Mouse (Mus musculus) skeletal muscle tissue, adult 2 months (tissue): Measurements from ENCODE around the gene Evi5.

ENCODE experiments used
- DNase-seq: peaks from one replicate; pipeline ENCODE4 v3.0.0-alpha.2; 2012; ENCODE audit warnings: low read depth, low spot score

The Evi5 gene

GRCm38 (mm10) chr5:107873330-107873729, 1.6 kb downstream of the Evi5 start:
- DNase-seq: no peak

- no peak for DNase-seq
Measured at GRCm38 (mm10) chr5:107869701-107870100, 5.2 kb downstream of the Evi5 start.

GRCm38 (mm10) chr5:107868905-107869424, 5.9 kb downstream of the Evi5 start:
- peak; percentile 81 for DNase-seq

- DNase-seq: no peak
Measured at GRCm38 (mm10) chr5:107867970-107868904, 6.7 kb downstream of the Evi5 start.

- DNase-seq: peak; percentile 24
Measured at GRCm38 (mm10) chr5:107866127-107867126, 8.5 kb downstream of the Evi5 start.

GRCm38 (mm10) chr5:107863971-107864370, 10.9 kb downstream of the Evi5 start:
- no peak for DNase-seq

GRCm38 (mm10) chr5:107858963-107859362, 15.9 kb downstream of the Evi5 start:
- no peak for DNase-seq

GRCm38 (mm10) chr5:107855546-107855945, 19.4 kb downstream of the Evi5 start:
- DNase-seq: no peak

GRCm38 (mm10) chr5:107854556-107854955, 20.4 kb downstream of the Evi5 start:
- no peak for DNase-seq

- peak; percentile 40 for DNase-seq
Measured at GRCm38 (mm10) chr5:107853807-107854206, 21.1 kb downstream of the Evi5 start.

GRCm38 (mm10) chr5:107848964-107849363, 25.9 kb downstream of the Evi5 start:
- DNase-seq: no peak

- no peak for DNase-seq
Measured at GRCm38 (mm10) chr5:107847817-107848216, 27.1 kb downstream of the Evi5 start.

GRCm38 (mm10) chr5:107847349-107847748, 27.6 kb downstream of the Evi5 start:
- no peak for DNase-seq

GRCm38 (mm10) chr5:107840549-107841238, 34.2 kb downstream of the Evi5 start:
- no peak for DNase-seq

- peak; percentile 10 for DNase-seq
Measured at GRCm38 (mm10) chr5:107838891-107839644, 35.8 kb downstream of the Evi5 start.

- DNase-seq: no peak
Measured at GRCm38 (mm10) chr5:107834287-107834686, 40.6 kb downstream of the Evi5 start.

GRCm38 (mm10) chr5:107831351-107831750, 43.6 kb downstream of the Evi5 start:
- DNase-seq: no peak

GRCm38 (mm10) chr5:107829998-107830560, 44.8 kb downstream of the Evi5 start, which contains the start of gene Ube2d2b:
Ube2d2b (plus strand) TSS chr5:107830099.
- no peak for DNase-seq

GRCm38 (mm10) chr5:107822521-107822920, 52.4 kb downstream of the Evi5 start:
- no peak for DNase-seq

- DNase-seq: no peak
Measured at GRCm38 (mm10) chr5:107814651-107815050, 60.3 kb downstream of the Evi5 start.
